Mouse (Mus musculus) B cell, adult (primary cell): ENCODE measurements around the gene Qprt. TPM values are rescaled to one million over a fixed set of nuclear protein-coding genes. Genes with fewer than 3 reads are reported as not detected.

Experiments
- total RNA-seq: library from RNA; stranded (reverse); gene quantifications from 4 replicates; pipeline ENCODE4 v1.2.4, GENCODE M21; 2023; ENCODE audit not compliant: inconsistent age

Qprt gene
- total RNA-seq, result 0.42 to 1.1 TPM (median 0.59 TPM) in 4 replicates

DNA sequence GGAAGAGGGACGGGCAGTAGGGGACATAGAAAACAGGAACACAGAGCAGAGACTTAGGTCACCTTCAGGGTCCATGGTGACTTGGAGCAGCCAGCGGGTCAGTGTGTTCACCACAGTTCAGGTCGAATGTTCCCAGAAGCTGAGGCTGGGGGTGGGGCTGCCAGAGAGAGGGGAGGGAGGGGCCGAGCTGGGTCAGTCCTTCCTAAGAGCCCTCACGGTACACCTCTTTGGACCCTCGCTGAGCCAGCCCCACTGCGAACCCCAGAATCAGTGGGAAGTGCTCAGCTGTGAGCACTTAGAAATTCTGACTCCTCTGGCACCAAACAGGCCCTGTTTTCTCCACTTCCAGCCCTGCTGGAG lies at the start of gene Qprt:
TSS of gene Qprt (minus strand) at position 316 of the 360 bp plus-strand sequence.

DNA sequence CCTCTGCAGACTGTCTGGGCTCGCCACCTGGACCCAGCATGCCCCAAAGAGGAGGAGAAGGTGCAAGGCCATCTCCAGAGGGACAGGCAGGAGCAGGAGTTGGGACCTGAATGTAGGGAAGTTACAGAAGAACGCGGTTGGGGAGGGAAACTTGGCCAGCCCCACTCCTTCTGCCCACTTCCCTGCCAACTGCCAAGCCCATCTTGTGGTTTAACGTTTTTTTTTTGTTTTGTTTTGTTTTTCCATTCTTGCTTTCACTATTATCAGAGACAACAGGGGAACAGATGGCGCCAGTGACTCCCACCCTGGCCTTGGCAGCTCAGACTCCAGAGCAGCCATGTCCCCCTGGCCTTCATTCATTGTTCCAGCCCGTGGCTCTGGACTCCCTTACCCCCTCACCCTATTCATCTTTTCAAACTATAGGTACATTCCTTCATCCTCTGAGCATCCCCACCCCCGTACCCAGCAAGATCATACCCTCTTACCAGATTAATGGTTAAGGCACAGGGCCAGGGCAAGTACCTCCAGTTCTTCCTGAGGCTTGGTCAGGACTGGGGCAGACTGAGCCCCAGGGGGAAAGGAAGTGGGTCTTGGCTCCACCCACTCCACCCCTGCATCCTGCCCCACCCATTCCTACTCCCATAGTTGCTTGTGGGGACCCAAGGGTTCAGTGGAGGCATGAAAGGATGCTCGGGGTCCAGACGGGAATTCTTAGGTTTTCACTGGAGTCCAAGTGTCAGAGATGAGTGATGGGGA lies 15.4 kb upstream of the Qprt start, which contains the start of gene Spn:
TSS of gene Spn (minus strand) at position 562 of the 756 bp plus-strand sequence.

GRCm38 (mm10) chr7:127091114-127091896 lies 30.7 kb downstream of the Qprt start, which contains the start of gene AI467606:
AI467606 (plus strand) TSS chr7:127091359.

DNA sequence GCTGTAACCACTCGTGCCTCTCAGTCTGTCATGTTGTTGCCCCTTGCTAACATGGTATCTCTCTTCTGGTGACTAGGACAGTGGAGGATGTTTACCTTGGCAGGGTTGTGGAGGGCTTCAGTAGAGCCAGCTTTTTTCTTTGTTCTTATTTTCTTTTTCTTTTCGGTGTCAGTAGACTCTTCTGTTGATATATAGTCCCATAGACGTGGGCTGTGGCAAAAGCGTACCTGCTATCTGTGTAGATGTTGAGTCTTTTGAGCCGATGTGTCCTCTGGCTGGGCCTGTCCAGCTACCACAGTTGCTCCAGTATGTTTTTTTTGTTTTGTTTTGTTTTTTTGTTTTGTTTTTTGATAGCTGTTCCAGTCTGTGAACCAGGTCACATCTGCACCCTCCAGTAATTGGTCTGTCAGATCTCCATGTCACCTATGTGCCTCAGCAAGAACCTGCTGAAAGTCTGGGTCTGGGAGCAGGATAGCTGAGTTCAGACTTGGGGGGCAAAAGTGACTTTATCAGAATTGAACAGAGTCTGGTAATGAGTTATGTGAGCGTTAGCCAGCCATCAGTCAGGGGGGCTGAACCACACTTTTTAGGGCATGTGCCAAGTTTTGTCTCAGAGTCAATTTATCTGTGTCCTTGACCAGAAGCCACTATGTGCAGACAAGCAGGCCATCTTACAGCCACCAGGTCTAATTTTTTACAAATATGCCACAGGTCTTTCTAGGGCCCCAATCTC lies 34.6 kb downstream of the Qprt start, which contains the start of gene Zg16:
TSS of gene Zg16 (minus strand) at position 51 of the 733 bp plus-strand sequence.

Other genes with a start within 250 kb of the Qprt start
- 86.7 to 99.4 TPM (median 89.7 TPM) in 4 replicates for gene Taok2, start 237.5 kb downstream of the Qprt start, total RNA-seq
- 36.7 to 44.6 TPM (median 41.0 TPM) in 4 replicates for gene Tmem219, start 199.3 kb downstream of the Qprt start, total RNA-seq
- gene Kctd13, start 193.3 kb downstream of the Qprt start, total RNA-seq, result 34.7 to 41.2 TPM (median 38.6 TPM) in 4 replicates
- not detected in 4 replicates for gene Asphd1, start 172.6 kb downstream of the Qprt start, total RNA-seq
- 4.5 to 6.9 TPM (median 5.5 TPM) in 4 replicates for gene Sez6l2, start 171.7 kb downstream of the Qprt start, total RNA-seq
- gene Cdipt, start 146.3 kb downstream of the Qprt start, total RNA-seq, result 66.9 to 70.5 TPM (median 68.4 TPM) in 4 replicates
- 0.54 to 1.4 TPM (median 1.3 TPM) in 4 replicates for gene Cdiptos, start 146.1 kb downstream of the Qprt start, total RNA-seq
- 41.1 to 44.2 TPM (median 42.9 TPM) in 4 replicates for gene Mvp, start 107.6 kb downstream of the Qprt start, total RNA-seq
- gene Pagr1b, start 105.7 kb downstream of the Qprt start, total RNA-seq, result 6.5 to 7.8 TPM (median 6.7 TPM) in 3 of 4 replicates, not detected in the other
- gene Pagr1a, start 104.9 kb downstream of the Qprt start, total RNA-seq, result 3.8 to 30.1 TPM (median 20.5 TPM) in 3 of 4 replicates, not detected in the other
- gene Gm42742, start 101.1 kb downstream of the Qprt start, total RNA-seq, result 26.9 to 42.2 TPM (median 37.4 TPM) in 4 replicates
- gene Prrt2, start 101.0 kb downstream of the Qprt start, total RNA-seq, result 1.2 to 1.6 TPM (median 1.4 TPM) in 4 replicates
- gene Maz, start 95.2 kb downstream of the Qprt start, total RNA-seq, result 211 to 222 TPM (median 215 TPM) in 4 replicates
- 2.8 to 4.5 TPM (median 3.0 TPM) in 4 replicates for gene Kif22, start 79.8 kb downstream of the Qprt start, total RNA-seq
- 2.3 to 4.0 TPM (median 2.6 TPM) in 3 of 4 replicates, not detected in the other for gene Zg16, start 34.9 kb downstream of the Qprt start, total RNA-seq
- gene AI467606, start 30.9 kb downstream of the Qprt start, total RNA-seq, result 46.0 to 63.9 TPM (median 57.5 TPM) in 4 replicates
- gene Spn, start 15.6 kb upstream of the Qprt start, total RNA-seq, result 6.5 to 8.8 TPM (median 7.3 TPM) in 4 replicates
- gene Cd2bp2, start 73.8 kb upstream of the Qprt start, total RNA-seq, result 76.0 to 79.5 TPM (median 77.9 TPM) in 4 replicates
- gene Tbc1d10b, start 86.2 kb upstream of the Qprt start, total RNA-seq, result 54.5 to 63.3 TPM (median 58.6 TPM) in 4 replicates
- gene Mylpf, start 86.7 kb upstream of the Qprt start, total RNA-seq, result 5.3 to 13.4 TPM (median 8.4 TPM) in 4 replicates
- 9.1 to 13.5 TPM (median 10.3 TPM) in 4 replicates for gene Zfp553, start 110.8 kb upstream of the Qprt start, total RNA-seq
- gene Sept1, start 110.9 kb upstream of the Qprt start, total RNA-seq, result 393 to 439 TPM (median 415 TPM) in 4 replicates
- gene Zfp771, start 122.0 kb upstream of the Qprt start, total RNA-seq, result 14.8 to 24.2 TPM (median 17.5 TPM) in 4 replicates
- gene Dctpp1, start 138.5 kb upstream of the Qprt start, total RNA-seq, result 13.9 to 18.3 TPM (median 14.3 TPM) in 4 replicates
- gene Sephs2, start 151.8 kb upstream of the Qprt start, total RNA-seq, result 28.1 to 30.4 TPM (median 28.4 TPM) in 4 replicates
- 116 to 127 TPM (median 121 TPM) in 4 replicates for gene Itgal, start 174.0 kb upstream of the Qprt start, total RNA-seq
- gene Zfp768, start 223.4 kb upstream of the Qprt start, total RNA-seq, result 1.7 to 3.4 TPM (median 2.6 TPM) in 4 replicates